Mouse (Mus musculus): ENCODE data around the gene Mphosph9. TPM values are rescaled to one million over a fixed set of nuclear protein-coding genes. Genes with fewer than 3 reads are reported as not detected.
"Not testable (repeated sequence)": the region's sequence is repeated elsewhere in the genome, so short reads cannot be mapped to it uniquely, and the experiment has no call there.

Gene Mphosph9
- polyA plus RNA-seq, 1 experiment from 2014 or later = 9.3 TPM

DNA sequence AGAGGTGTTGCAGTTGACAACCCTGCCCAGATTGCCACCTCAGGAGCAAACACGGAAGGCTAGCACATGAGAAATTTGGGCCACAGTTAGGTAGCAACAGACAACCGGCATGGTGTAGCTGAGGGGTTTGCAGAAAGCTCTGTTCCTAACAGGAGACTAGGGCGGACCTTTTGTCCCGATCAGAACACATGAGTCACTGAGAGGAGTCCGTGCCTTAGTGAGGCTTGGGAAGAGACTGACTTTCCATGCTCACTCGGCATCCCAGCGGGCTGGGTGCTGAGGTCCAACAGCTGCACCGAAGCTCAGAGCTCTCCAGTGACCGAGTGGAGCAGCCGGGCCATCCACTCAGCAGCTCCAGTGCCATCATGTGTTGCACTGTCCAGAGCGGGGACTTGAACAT is 105.1 kb downstream of the Mphosph9 start:
- DNase-seq (ENCODE audit: low spot score) (no peak), ATAC-seq (ENCODE audit: low read depth) (no peak)
- WGBS = 88% methylated on average over 11 of the region's 11 CpGs
- no peak overlapping the region for H3K4me3 ChIP-seq (ENCODE audit: low read depth, low read length)
- peaks cover 27% of the 10 kb centered on the region for H3K4me1 ChIP-seq (ENCODE audit: control insufficient read depth, insufficient read depth, low read length)
- H3K4me2 ChIP-seq (ENCODE audit: low read depth, low read length) = no peak overlapping the region
- no peak overlapping the region for H3K9ac ChIP-seq (ENCODE audit: low read depth, low read length)
- no peaks in the 10 kb centered on the region for H3K36me3 ChIP-seq (ENCODE audit: control insufficient read depth, insufficient read depth, low read length)
- no peaks in the 10 kb centered on the region for H3K27me3 ChIP-seq (replicated peaks; ENCODE audit: control insufficient read depth, insufficient read depth, low read length)
- no peaks in the 10 kb centered on the region for H3K9me3 ChIP-seq (ENCODE audit: control insufficient read depth, low read length)
- H3K27ac ChIP-seq (replicated peaks; ENCODE audit: low read depth, low read length) = no peak overlapping the region

DNA sequence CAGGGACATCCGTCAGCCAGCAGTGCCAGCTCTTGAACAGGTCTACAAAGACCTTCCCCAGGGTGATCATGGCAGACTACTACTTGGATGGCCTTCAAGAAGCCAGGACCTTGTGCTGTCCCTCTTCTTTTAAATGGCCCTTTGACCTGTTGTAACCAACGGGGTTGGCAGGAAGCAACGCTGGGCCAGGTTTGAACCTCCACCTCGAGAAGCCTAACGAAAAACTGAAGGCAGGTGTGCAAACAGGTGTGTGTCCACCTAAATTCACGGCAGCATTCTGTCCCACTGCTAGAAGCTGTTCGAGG is 106.1 kb downstream of the Mphosph9 start:
- Histone ChIP-seq H3K36me3 (ENCODE audit: control insufficient read depth, insufficient read depth, low read length) (no peaks in the 10 kb centered on the region), H3K27ac (replicated peaks; ENCODE audit: low read depth, low read length) (no peak overlapping the region), H3K4me2 (ENCODE audit: low read depth, low read length) (no peak overlapping the region), H3K4me1 (ENCODE audit: control insufficient read depth, insufficient read depth, low read length) (peaks cover 20% of the 10 kb centered on the region), H3K9me3 (ENCODE audit: control insufficient read depth, low read length) (no peaks in the 10 kb centered on the region), H3K27me3 (replicated peaks; ENCODE audit: control insufficient read depth, insufficient read depth, low read length) (no peaks in the 10 kb centered on the region), H3K4me3 (ENCODE audit: low read depth, low read length) (no peak overlapping the region), H3K9ac (ENCODE audit: low read depth, low read length) (peak overlapping the region; percentile 37; the same call in 1 of the 2 replicates)
- DNase-seq (ENCODE audit: low spot score) (no peak), ATAC-seq (ENCODE audit: low read depth) (no peak)
- whole genome bisulfite sequencing = 62% methylated on average over 7 of the region's 7 CpGs

DNA sequence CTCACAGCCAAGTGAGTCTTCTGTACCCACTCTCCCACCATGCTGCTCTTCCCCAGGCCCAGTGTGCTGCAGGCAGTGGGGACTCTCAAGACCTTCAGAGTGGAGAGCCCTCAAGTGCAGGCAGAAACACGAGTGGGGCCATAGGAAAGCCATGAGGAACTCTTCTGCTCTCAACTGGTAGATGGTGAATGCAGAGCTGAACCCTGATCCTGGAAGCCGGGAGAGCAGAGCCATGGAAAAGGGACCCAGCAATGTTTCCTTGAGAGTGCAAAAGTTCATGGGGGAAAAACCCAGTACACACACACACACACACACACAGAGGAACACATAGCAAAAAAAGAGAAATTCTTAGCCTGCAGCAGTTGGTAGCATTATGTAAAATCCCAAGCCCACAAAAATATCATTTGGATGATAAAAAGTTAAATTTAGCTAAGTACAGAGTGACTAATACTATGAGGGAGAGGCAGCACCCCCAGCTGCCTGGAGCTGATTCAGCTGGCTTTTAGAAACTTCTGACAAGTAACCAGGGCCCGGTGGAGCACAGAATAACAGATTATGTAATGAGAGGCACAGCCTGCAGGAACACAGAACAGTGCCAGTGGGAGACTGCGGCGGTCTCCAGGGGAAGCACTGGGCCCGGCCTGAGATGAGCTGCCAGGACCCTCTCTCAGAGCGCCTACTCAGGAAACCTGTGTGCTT is 106.6 kb downstream of the Mphosph9 start:
- H3K9me3 ChIP-seq (ENCODE audit: control insufficient read depth, low read length) = no peaks in the 10 kb centered on the region
- H3K4me3 ChIP-seq (ENCODE audit: low read depth, low read length) = no peak overlapping the region
- H3K4me2 ChIP-seq (ENCODE audit: low read depth, low read length) = no peak overlapping the region
- no peaks in the 10 kb centered on the region for H3K36me3 ChIP-seq (ENCODE audit: control insufficient read depth, insufficient read depth, low read length)
- peaks cover 17% of the 10 kb centered on the region for H3K4me1 ChIP-seq (ENCODE audit: control insufficient read depth, insufficient read depth, low read length)
- ATAC-seq (ENCODE audit: low read depth) = 0 out of 2 replicates have a peak, but pooled peaks have one; percentile 38
- H3K27ac ChIP-seq (replicated peaks; ENCODE audit: low read depth, low read length) = no peak overlapping the region
- WGBS = 54% methylated on average over 7 of the region's 7 CpGs
- H3K9ac ChIP-seq (ENCODE audit: low read depth, low read length) = peak overlapping the region; percentile 37; the same call in 1 of the 2 replicates
- DNase-seq (ENCODE audit: low spot score) = peak; percentile 70
- H3K27me3 ChIP-seq (replicated peaks; ENCODE audit: control insufficient read depth, insufficient read depth, low read length) = no peaks in the 10 kb centered on the region

DNA sequence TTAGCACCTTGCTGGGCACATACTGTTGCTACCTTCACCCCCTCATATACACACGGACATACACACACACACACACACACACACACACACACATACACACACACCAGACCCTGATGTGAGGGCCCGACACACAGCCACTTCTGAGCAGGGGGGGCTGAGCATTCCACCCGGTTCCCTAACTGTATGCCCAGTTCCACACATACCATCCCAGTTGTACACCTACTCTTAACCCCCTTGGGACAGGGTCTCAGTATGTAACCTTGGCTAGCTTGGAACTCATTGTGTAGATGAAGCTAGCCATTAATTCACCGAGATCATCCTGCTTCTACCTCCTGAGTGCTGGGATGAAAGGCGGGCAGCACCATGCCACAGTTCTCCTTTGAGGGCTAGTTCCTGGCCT is 107.2 kb downstream of the Mphosph9 start:
- no peaks in the 10 kb centered on the region for H3K27me3 ChIP-seq (replicated peaks; ENCODE audit: control insufficient read depth, insufficient read depth, low read length)
- no peaks in the 10 kb centered on the region for H3K9me3 ChIP-seq (ENCODE audit: control insufficient read depth, low read length)
- 89% methylated on average over 5 of the region's 5 CpGs for WGBS
- no peak overlapping the region for H3K4me3 ChIP-seq (ENCODE audit: low read depth, low read length)
- H3K9ac ChIP-seq (ENCODE audit: low read depth, low read length) = no peak overlapping the region
- H3K4me1 ChIP-seq (ENCODE audit: control insufficient read depth, insufficient read depth, low read length) = peaks cover 17% of the 10 kb centered on the region
- no peak overlapping the region for H3K27ac ChIP-seq (replicated peaks; ENCODE audit: low read depth, low read length)
- ATAC-seq (ENCODE audit: low read depth) (no peak), DNase-seq (ENCODE audit: low spot score) (no peak)
- 0 out of 2 replicates have a peak, but pooled peaks cover under 1% of the 10 kb centered on the region for H3K36me3 ChIP-seq (ENCODE audit: control insufficient read depth, insufficient read depth, low read length)
- H3K4me2 ChIP-seq (ENCODE audit: low read depth, low read length) = no peak overlapping the region

DNA sequence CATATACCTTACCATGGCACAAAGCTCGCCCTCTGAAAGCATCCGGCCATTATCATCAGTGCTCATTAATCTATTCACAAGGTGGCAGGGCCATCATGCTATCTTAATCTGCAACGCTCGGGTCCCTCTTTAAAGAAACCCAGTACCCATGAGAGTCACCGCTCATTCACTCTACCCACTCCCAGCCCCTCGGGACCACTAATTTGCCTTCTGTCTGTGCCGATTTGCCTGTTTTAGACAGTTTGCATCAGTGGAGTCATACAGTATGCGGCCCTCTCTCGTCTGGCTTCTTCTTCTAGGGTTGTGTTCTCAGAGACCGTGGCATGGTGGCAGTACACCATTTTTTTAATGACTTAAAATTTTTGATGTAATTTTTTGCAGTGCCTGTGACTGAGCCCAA is 108.3 kb downstream of the Mphosph9 start:
- Histone ChIP-seq H3K4me1 (ENCODE audit: control insufficient read depth, insufficient read depth, low read length) (peaks cover 17% of the 10 kb centered on the region), H3K4me2 (ENCODE audit: low read depth, low read length) (no peak overlapping the region), H3K36me3 (ENCODE audit: control insufficient read depth, insufficient read depth, low read length) (peaks cover 7% of the 10 kb centered on the region; the same call in 1 of the 2 replicates), H3K9ac (ENCODE audit: low read depth, low read length) (no peak overlapping the region), H3K27me3 (replicated peaks; ENCODE audit: control insufficient read depth, insufficient read depth, low read length) (no peaks in the 10 kb centered on the region), H3K9me3 (ENCODE audit: control insufficient read depth, low read length) (no peaks in the 10 kb centered on the region), H3K27ac (replicated peaks; ENCODE audit: low read depth, low read length) (no peak overlapping the region), H3K4me3 (ENCODE audit: low read depth, low read length) (no peak overlapping the region)
- ATAC-seq (ENCODE audit: low read depth) (no peak), DNase-seq (ENCODE audit: low spot score) (no peak)
- 80% methylated on average over 10 of the region's 10 CpGs for WGBS

DNA sequence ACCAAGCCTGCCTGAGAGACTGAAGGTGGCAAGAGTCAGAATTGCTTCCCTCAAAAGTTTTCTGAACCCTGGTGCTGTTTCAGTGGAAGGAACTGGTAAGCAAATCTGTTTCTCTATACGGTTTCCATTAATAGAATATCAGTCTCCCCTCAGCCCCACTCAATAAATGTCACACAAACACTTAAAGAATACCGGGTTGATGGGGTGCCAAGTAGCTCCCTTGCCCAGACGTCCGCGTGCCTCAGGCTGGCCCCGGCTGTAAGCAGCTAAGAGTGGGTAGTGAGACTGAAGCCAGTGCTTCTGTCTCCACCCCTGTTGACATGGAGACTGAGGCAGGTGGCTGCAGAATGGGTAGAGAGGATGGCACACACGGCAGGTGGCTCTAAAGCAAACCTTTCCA is 108.8 kb downstream of the Mphosph9 start:
- no peak overlapping the region for H3K4me2 ChIP-seq (ENCODE audit: low read depth, low read length)
- no peak for ATAC-seq (ENCODE audit: low read depth)
- no peaks in the 10 kb centered on the region for H3K27me3 ChIP-seq (replicated peaks; ENCODE audit: control insufficient read depth, insufficient read depth, low read length)
- no peak overlapping the region for H3K9ac ChIP-seq (ENCODE audit: low read depth, low read length)
- H3K27ac ChIP-seq (replicated peaks; ENCODE audit: low read depth, low read length) = no peak overlapping the region
- H3K4me3 ChIP-seq (ENCODE audit: low read depth, low read length) = no peak overlapping the region
- DNase-seq (ENCODE audit: low spot score) = no peak
- WGBS = 78% methylated on average over 7 of the region's 7 CpGs
- H3K4me1 ChIP-seq (ENCODE audit: control insufficient read depth, insufficient read depth, low read length) = peaks cover 17% of the 10 kb centered on the region
- H3K36me3 ChIP-seq (ENCODE audit: control insufficient read depth, insufficient read depth, low read length) = peaks cover 7% of the 10 kb centered on the region; the same call in 1 of the 2 replicates
- H3K9me3 ChIP-seq (ENCODE audit: control insufficient read depth, low read length) = no peaks in the 10 kb centered on the region

DNA sequence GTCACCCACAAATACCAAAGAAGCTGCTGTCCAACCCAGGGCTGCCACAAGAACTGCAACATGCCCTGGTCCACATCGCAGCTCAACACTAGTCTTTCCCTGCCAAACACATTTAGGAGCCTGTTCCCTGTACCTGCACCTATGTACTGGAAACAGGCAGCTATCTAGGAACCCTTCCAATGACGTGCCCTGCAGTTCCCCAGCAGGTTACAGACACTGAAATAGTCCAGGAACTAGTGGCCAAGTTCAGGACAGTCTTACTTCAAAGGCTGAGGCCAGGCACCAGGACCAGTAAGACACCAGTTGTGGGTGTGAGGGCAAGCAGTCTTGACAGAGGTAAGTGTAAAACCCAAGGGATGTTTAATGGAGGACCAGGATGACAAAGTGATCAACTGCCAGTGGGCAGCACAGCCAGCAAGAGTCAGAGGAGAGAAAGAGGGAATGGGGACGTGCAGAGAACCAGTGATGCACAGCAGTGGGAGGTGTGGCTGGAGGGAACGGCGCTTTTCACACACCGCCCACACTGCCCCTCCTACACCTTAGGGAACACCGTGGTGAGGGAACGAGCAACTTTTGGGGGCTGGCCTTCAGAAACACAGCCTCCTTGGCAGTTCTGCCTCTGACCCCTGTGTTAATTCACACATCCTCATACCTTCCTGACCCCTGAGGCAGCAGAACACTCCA is 110.1 kb downstream of the Mphosph9 start:
- Histone ChIP-seq H3K9ac (ENCODE audit: low read depth, low read length) (no peak overlapping the region), H3K4me3 (ENCODE audit: low read depth, low read length) (no peak overlapping the region), H3K27me3 (replicated peaks; ENCODE audit: control insufficient read depth, insufficient read depth, low read length) (no peaks in the 10 kb centered on the region), H3K36me3 (ENCODE audit: control insufficient read depth, insufficient read depth, low read length) (peaks cover 7% of the 10 kb centered on the region; the same call in 1 of the 2 replicates), H3K27ac (replicated peaks; ENCODE audit: low read depth, low read length) (no peak overlapping the region), H3K9me3 (ENCODE audit: control insufficient read depth, low read length) (no peaks in the 10 kb centered on the region), H3K4me1 (ENCODE audit: control insufficient read depth, insufficient read depth, low read length) (peaks cover 17% of the 10 kb centered on the region), H3K4me2 (ENCODE audit: low read depth, low read length) (no peak overlapping the region)
- WGBS = 67% methylated on average over 8 of the region's 8 CpGs
- ATAC-seq (ENCODE audit: low read depth) (no peak), DNase-seq (ENCODE audit: low spot score) (no peak)

DNA sequence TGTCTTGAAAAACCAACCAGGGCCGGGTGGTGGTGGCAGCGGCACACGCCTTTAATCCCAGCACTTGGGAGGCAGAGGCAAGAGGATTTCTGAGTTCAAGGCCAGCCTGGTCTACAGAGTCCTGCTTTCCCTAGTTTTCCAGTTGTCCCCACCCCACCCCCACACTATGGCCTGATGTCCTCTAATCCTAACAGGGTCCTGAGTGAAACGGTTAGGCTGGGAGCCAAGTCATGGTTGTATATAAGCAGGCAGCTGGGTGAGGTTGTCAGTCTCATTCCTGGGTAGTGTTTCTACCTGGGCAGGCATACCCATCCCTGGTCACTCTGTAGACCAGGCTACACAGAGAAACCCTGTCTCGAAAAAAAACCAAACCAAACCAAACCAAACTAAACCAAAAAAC is 110.7 kb downstream of the Mphosph9 start:
- H3K27me3 ChIP-seq (replicated peaks; ENCODE audit: control insufficient read depth, insufficient read depth, low read length); ATAC-seq (ENCODE audit: low read depth); H3K4me2 ChIP-seq (ENCODE audit: low read depth, low read length); H3K9me3 ChIP-seq (ENCODE audit: control insufficient read depth, low read length); H3K9ac ChIP-seq (ENCODE audit: low read depth, low read length); H3K27ac ChIP-seq (replicated peaks; ENCODE audit: low read depth, low read length); H3K4me3 ChIP-seq (ENCODE audit: low read depth, low read length); H3K36me3 ChIP-seq (ENCODE audit: control insufficient read depth, insufficient read depth, low read length); DNase-seq (ENCODE audit: low spot score): not testable (repeated sequence)
- WGBS = 93% methylated on average over 5 of the region's 5 CpGs
- H3K4me1 ChIP-seq (ENCODE audit: control insufficient read depth, insufficient read depth, low read length) = peaks cover 13% of the 10 kb centered on the region

DNA sequence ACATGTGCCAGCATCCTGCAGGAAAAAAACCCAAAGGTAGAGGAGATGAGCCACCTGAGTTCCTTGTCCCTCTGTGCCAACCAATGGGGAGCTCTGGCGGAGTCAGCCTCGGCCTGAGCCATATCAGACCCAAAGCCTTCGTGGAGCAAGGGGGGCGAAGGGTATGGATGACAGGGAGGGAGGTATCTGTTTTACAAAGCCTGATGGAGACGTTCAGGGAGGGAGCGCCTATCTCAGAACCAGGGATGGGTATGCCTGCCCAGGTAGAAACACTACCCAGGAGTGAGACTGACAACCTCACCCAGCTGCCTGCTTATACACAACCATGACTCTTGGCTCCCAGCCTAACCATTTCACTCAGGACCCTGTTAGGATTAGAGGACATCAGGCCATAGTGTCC is 111.4 kb downstream of the Mphosph9 start:
- Histone ChIP-seq H3K27me3 (replicated peaks; ENCODE audit: control insufficient read depth, insufficient read depth, low read length) (no peaks in the 10 kb centered on the region), H3K27ac (replicated peaks; ENCODE audit: low read depth, low read length) (no peak overlapping the region), H3K9me3 (ENCODE audit: control insufficient read depth, low read length) (no peaks in the 10 kb centered on the region), H3K4me2 (ENCODE audit: low read depth, low read length) (no peak overlapping the region), H3K9ac (ENCODE audit: low read depth, low read length) (no peak overlapping the region), H3K4me3 (ENCODE audit: low read depth, low read length) (no peak overlapping the region), H3K4me1 (ENCODE audit: control insufficient read depth, insufficient read depth, low read length) (peaks cover 7% of the 10 kb centered on the region), H3K36me3 (ENCODE audit: control insufficient read depth, insufficient read depth, low read length) (peaks cover 7% of the 10 kb centered on the region; the same call in 1 of the 2 replicates)
- ATAC-seq (ENCODE audit: low read depth) (no peak), DNase-seq (ENCODE audit: low spot score) (no peak)
- WGBS = 85% methylated on average over 6 of the region's 6 CpGs
